Mouse (Mus musculus) forebrain, embryonic 12.5 days (tissue): ENCODE data around the gene Gm10282. TPM values are rescaled to one million over a fixed set of nuclear protein-coding genes. Genes with fewer than 3 reads are reported as not detected.

Experiments
- ATAC-seq: fragments of 200-750 bp; cut with Nextera tagmentation; 2 replicates; pipeline ENCODE4 v1.8.0; 2017; ENCODE audit warnings: moderate TSS enrichment; ENCODE audit not compliant: low FRiP score
- H3K27ac ChIP-seq: fragments of 300-500 bp; sonication (generic); 2 replicates; pipeline ENCODE4 v1.5.1; 2016; ENCODE audit warnings: mild to moderate bottlenecking
- H3K27me3 ChIP-seq: fragments of 300-500 bp; sonication (generic); 2 replicates; pipeline ENCODE4 v1.6.1; 2016; ENCODE audit warnings: mild to moderate bottlenecking
- H3K36me3 ChIP-seq: fragments of 300-500 bp; sonication (generic); replicated peaks from 2 replicates; pipeline ENCODE4 v1.6.1; 2016; ENCODE audit warnings: mild to moderate bottlenecking
- H3K4me1 ChIP-seq: fragments of 300-500 bp; sonication (generic); 2 replicates; pipeline ENCODE4 v1.6.1; 2016
- H3K4me2 ChIP-seq: fragments of 300-500 bp; sonication (generic); 2 replicates; pipeline ENCODE4 v1.6.1; 2016; ENCODE audit warnings: mild to moderate bottlenecking, moderate library complexity
- H3K4me3 ChIP-seq: fragments of 300-500 bp; sonication (generic); replicated peaks from 2 replicates; pipeline ENCODE4 v1.5.1; 2016; ENCODE audit warnings: mild to moderate bottlenecking
- H3K9ac ChIP-seq: fragments of 300-500 bp; sonication (generic); 2 replicates; pipeline ENCODE4 v1.6.1; 2016; ENCODE audit warnings: mild to moderate bottlenecking
- H3K9me3 ChIP-seq: fragments of 300-500 bp; sonication (generic); 2 replicates; pipeline ENCODE4 v1.6.1; 2016
- WGBS: fragments of 180-500 bp; shearing (Covaris S2); methylation state at CpG from one replicate; pipeline ENCODE4 v1.1.7; 2016; 5-methylcytosine and 5-hydroxymethylcytosine counted together
- polyA plus RNA-seq: library from polyadenylated mRNA; unstranded; fragments of >200 nt; fragmentation: Nextera tagmentation; extraction: Ambion mirVana; gene quantifications from 2 replicates; pipeline ENCODE4 v1.2.1, GENCODE M21; 2016

Gene Gm10282
- polyA plus RNA-seq, 1 experiment from 2014 or later: 34.4 TPM

DNA sequence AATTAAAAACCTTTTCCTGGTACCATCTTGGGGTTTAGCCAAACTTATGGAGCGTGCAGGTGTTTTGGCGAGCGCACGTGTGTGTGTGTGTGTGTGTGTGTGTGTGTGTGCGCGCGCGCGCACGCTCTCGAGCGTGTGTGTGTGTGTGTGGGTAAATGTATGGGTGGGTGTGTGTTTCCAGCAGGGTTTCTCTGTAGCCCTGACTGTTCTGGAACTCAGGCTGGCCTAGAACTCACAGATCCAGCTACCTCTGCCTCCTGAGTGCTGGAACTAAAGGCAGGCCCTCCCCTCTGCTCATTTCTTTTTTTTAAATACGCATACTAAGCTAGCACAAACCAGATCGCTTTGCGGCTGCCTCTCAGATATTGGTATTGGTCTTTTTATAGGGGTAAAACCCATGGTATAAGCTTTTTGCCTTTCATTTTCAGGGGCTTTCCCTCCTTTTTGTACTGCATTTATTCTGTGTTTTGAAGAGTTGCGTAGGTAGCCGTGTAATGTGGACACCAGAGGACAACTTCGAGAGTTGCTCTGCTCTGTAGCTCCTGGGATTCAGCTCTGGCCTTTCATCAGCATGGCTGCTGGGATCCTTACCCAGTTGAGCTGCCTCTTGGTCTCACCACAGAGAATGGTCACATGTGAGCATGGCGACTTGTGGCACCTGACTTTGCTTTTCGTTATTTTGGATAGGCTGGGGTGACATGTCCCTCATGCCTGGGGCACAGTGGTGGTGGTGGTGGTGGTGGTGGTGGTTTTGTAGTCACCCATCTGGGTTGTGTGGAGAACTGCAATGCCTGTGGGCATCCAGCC is 16.8 kb upstream of the Gm10282 start:
- Histone ChIP-seq H3K4me2 (no peak overlapping the region), H3K4me3 (no peak overlapping the region), H3K9me3 (no peaks in the 10 kb centered on the region), H3K27ac (no peak overlapping the region), H3K27me3 (peaks cover 64% of the 10 kb centered on the region), H3K4me1 (peaks cover 19% of the 10 kb centered on the region), H3K9ac (no peak overlapping the region), H3K36me3 (no peaks in the 10 kb centered on the region)
- 94% methylated on average over 20 of the region's 20 CpGs for WGBS
- ATAC-seq: no peak

- Histone ChIP-seq H3K27ac (no peak overlapping the region), H3K27me3 (peaks cover 68% of the 10 kb centered on the region), H3K36me3 (no peaks in the 10 kb centered on the region), H3K9ac (no peak overlapping the region), H3K9me3 (no peaks in the 10 kb centered on the region), H3K4me2 (no peak overlapping the region), H3K4me3 (no peak overlapping the region), H3K4me1 (peaks cover 19% of the 10 kb centered on the region)
- no peak for ATAC-seq
- 65% methylated on average over 25 of the region's 25 CpGs for WGBS
Measured at GRCm38 (mm10) chr8:72320803-72321583, 15.9 kb upstream of the Gm10282 start.

DNA sequence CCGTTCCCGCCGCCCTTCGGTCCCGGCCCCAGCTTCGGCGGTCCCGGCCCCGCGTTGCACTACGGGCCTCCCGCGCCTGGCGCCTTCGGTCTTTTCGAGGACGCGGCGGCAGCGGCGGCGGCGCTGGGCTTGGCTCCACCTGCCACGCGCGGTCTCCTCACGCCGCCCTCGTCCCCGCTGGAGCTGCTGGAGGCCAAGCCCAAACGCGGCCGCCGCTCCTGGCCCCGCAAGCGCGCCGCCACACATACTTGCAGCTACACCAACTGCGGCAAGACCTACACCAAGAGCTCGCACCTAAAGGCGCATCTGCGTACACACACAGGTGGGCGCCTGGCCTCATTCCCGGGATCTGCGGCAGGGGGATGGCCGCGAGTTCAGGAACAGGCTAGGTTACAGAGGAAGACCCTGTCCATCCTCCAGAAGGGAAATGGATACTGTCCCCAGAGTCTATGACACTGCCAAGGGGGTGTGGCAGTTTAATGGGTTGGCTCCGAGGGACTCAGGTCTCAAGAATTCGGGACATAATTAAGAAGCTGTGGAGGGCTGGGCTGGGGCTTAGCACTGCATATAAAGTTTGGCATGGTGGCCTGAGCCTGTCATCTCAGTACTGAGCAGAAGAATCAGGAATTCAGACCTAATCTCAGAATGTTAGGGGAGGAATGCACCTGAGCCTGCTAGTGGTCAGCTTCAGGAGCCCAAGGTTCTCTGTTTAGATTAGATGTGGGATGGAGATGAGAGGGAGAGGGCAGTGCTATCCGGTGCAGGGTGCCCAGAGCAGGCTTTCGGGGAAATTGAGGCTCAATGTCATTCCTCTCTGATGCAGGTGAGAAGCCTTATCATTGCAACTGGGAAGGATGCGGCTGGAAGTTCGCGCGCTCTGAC is 15.1 kb upstream of the Gm10282 start:
- 8% methylated on average over 54 of the region's 55 CpGs for WGBS
- peak overlapping the region; percentile 44; the same call in 1 of the 2 replicates for H3K9ac ChIP-seq
- H3K27ac ChIP-seq: no peak overlapping the region
- H3K4me3 ChIP-seq: peak overlapping the region; percentile 51
- no peaks in the 10 kb centered on the region for H3K9me3 ChIP-seq
- ATAC-seq: no peak
- H3K4me1 ChIP-seq: peaks cover 19% of the 10 kb centered on the region
- H3K4me2 ChIP-seq: peak overlapping the region; percentile 84
- no peaks in the 10 kb centered on the region for H3K36me3 ChIP-seq
- H3K27me3 ChIP-seq: peaks cover 68% of the 10 kb centered on the region

DNA sequence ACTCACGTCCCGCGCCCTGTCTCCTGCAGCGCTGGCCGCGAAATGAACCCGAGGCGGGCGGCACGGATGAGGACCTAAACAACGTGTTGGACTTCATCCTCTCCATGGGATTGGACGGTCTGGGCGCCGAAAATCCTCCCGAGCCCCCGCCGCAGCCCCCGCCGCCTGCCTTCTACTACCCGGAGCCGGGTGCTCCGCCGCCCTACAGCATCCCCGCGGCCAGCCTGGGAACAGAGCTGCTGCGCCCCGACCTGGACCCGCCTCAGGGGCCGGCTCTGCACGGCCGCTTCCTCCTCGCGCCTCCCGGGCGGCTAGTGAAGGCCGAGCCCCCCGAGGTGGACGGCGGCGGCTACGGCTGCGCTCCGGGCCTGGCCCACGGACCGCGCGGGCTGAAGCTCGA is 14.3 kb upstream of the Gm10282 start:
- peak; percentile 1 for ATAC-seq

DNA sequence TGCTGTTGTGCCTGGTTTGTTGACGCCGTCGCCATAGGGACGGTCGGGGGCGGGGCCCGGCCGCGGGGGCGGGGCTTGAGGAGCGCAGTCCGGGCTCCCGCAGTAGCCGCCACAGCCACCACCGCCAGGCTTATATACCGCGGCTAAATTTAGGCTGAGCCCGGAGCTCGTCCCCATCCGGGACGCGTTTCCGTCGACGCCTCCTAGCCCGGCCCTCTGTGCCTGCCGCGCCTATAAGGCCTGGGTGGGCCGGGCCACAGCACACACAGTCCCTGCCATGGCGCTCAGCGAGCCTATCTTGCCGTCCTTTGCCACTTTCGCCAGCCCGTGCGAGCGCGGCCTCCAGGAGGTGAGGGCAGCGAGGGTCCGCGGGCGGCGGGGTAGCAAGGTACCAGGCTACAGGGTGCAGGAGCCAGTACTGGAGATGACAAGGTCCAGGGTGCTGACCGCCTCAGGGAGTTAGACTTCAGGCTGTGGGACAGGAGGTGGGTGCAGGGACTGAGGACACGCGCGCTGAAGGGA is 13.8 kb upstream of the Gm10282 start, which contains the start of gene Klf2:
TSS of gene Klf2 (plus strand) at position 233 of the 522 bp plus-strand sequence.
- Histone ChIP-seq H3K9ac (peak within 1 kb of the TSS; percentile 44), H3K4me3 (peak within 1 kb of the TSS; percentile 51), H3K36me3 (no peaks in the 10 kb centered on the region), H3K9me3 (no peaks in the 10 kb centered on the region), H3K4me1 (peaks cover 19% of the 10 kb centered on the region), H3K27ac (no peak within 1 kb of the TSS), H3K27me3 (peaks cover 71% of the 10 kb centered on the region), H3K4me2 (peak within 1 kb of the TSS; percentile 84)
- ATAC-seq: peak; percentile 95
- under 1% methylated on average over 40 of the region's 46 CpGs for WGBS

More for the DNA sequence above, 14.3 kb upstream of the Gm10282 start:
- Histone ChIP-seq H3K4me2 (peak overlapping the region; percentile 84), H3K4me3 (peak overlapping the region; percentile 51), H3K4me1 (peaks cover 19% of the 10 kb centered on the region), H3K36me3 (no peaks in the 10 kb centered on the region), H3K9me3 (no peaks in the 10 kb centered on the region), H3K27ac (no peak overlapping the region), H3K9ac (peak overlapping the region; percentile 44; the same call in 1 of the 2 replicates), H3K27me3 (peaks cover 71% of the 10 kb centered on the region)
- under 1% methylated on average over 47 of the region's 48 CpGs for WGBS

DNA sequence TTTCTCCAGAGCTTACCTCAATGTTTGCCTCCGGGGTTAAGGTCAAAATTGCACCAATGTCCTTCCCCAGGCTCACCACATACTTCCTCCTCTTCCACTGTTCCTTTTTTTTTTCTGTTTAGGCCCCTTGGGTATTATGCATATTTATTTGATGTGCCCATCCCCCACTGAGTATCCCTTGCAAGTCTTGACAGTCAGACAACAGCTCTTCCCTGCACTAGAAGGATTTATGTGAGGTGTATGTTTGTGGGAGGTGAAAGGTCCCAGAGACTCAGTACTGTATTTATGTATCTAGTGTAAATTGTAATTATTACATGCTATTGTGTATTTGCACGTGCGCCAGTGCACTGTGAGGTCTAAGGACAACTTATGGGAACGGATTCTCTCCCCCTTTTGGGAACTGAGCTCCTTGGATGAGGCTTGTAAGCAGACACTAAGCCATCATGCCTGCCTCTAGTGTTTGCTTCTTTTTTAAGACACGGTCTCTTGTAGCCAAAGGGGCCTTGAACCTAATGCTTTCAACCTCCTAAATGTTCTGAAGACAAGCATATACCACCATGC is 12.8 kb upstream of the Gm10282 start:
- Histone ChIP-seq H3K36me3 (no peaks in the 10 kb centered on the region), H3K9ac (no peak overlapping the region), H3K9me3 (no peaks in the 10 kb centered on the region), H3K4me2 (no peak overlapping the region), H3K4me1 (peaks cover 19% of the 10 kb centered on the region), H3K27me3 (peaks cover 64% of the 10 kb centered on the region), H3K27ac (no peak overlapping the region), H3K4me3 (no peak overlapping the region)
- no peak for ATAC-seq
- 44% methylated on average over 5 of the region's 5 CpGs for WGBS

DNA sequence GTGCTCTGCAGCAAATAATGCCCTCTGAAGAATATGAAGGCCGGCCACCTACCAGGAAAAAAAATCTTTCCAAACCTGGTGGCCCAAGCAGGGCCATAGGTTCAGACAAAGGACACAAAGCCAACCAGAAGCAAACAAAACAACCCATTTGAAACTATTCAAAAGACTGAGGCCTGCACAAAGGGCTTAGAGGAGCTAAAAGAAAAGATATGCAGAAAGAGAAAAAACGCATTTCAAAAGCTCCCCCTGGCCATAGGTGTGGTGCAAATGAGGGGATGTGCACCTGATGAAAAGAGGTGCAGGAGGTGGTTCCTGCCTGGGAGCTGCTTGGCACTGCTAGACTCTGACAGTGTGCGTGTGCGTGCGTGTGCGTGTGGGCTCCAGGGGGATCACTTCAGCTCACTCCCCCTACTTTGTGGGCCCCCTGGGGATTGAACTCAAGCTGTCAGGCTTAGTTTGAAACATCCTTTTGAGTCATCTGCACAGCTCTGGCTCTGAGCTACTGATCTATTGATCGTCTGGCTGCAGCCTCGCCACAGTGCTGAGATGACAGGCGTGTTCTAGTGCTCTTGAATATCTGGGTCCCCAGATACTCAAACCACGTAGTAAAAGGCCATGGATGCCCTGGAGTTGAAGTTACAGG is 11.1 kb upstream of the Gm10282 start:
- WGBS: 5% methylated on average over 10 of the region's 10 CpGs
- Histone ChIP-seq H3K36me3 (no peaks in the 10 kb centered on the region), H3K27ac (no peak overlapping the region), H3K4me3 (no peak overlapping the region), H3K27me3 (peaks cover 48% of the 10 kb centered on the region), H3K9me3 (no peaks in the 10 kb centered on the region), H3K4me1 (peaks cover 19% of the 10 kb centered on the region), H3K9ac (no peak overlapping the region), H3K4me2 (no peak overlapping the region)
- ATAC-seq: no peak

GRCm38 (mm10) chr8:72312926-72313518 is 8.0 kb upstream of the Gm10282 start:
- Histone ChIP-seq H3K9ac (no peak overlapping the region), H3K36me3 (no peaks in the 10 kb centered on the region), H3K27me3 (peaks cover 19% of the 10 kb centered on the region), H3K4me1 (peaks cover 6% of the 10 kb centered on the region), H3K27ac (no peak overlapping the region), H3K4me3 (no peak overlapping the region), H3K4me2 (no peak overlapping the region), H3K9me3 (no peaks in the 10 kb centered on the region)
- ATAC-seq: no peak
- WGBS: 84% methylated on average over 3 of the region's 3 CpGs

GRCm38 (mm10) chr8:72310849-72311506 is 5.9 kb upstream of the Gm10282 start:
- no peaks in the 10 kb centered on the region for H3K9me3 ChIP-seq
- no peaks in the 10 kb centered on the region for H3K36me3 ChIP-seq
- WGBS: 48% methylated on average over 8 of the region's 8 CpGs
- H3K4me2 ChIP-seq: no peak overlapping the region
- H3K27me3 ChIP-seq: 0 out of 2 replicates have a peak, but pooled peaks cover 5% of the 10 kb centered on the region
- no peak overlapping the region for H3K27ac ChIP-seq
- no peak overlapping the region for H3K4me3 ChIP-seq
- H3K9ac ChIP-seq: no peak overlapping the region
- H3K4me1 ChIP-seq: peaks cover 8% of the 10 kb centered on the region; the same call in 1 of the 2 replicates
- ATAC-seq: 0 out of 2 replicates have a peak, but pooled peaks have one; percentile 6

GRCm38 (mm10) chr8:72308276-72308675 is 3.2 kb upstream of the Gm10282 start:
- 47% methylated on average over 6 of the region's 6 CpGs for WGBS
- no peak for ATAC-seq
- Histone ChIP-seq H3K9ac (no peak overlapping the region), H3K4me3 (no peak overlapping the region), H3K4me2 (no peak overlapping the region), H3K4me1 (peaks cover 8% of the 10 kb centered on the region; the same call in 1 of the 2 replicates), H3K27ac (no peak overlapping the region), H3K9me3 (no peaks in the 10 kb centered on the region), H3K27me3 (0 out of 2 replicates have a peak, but pooled peaks cover 7% of the 10 kb centered on the region), H3K36me3 (no peaks in the 10 kb centered on the region)
